Comparison of ENCODE assay signal across 8 mouse cellular contexts in the genomic region with DNA sequence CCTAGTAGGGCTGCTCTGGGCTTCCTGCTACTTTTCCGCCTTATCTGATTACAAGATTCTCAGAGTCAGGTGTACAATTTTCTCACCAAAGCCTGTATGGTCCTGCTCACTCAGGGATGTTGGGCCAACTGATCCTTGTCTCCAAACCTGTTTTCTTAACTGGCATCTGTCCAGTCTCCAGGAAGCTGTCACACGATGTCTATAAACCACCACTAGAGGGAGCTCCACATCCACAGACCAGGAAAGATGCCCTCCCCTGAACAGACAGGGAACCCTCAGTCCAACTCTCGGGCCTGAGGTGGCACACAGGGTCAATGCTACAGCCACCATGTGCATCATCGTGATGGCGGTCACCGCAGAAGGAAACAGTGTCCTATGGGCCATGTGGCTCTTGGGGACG. TPM values are rescaled to one million over a fixed set of nuclear protein-coding genes. Genes with fewer than 3 reads are reported as not detected.
A peak's percentile ranks its signal among the peaks of the same experiment; 100 is the strongest.
DNase-seq lines count a peak whose midpoint lies in the region; ATAC-seq and TF ChIP-seq lines count a peak whose summit lies in the region.

No protein-coding gene starts in this region.

- DNase-seq in NIH3T3 (ENCODE audit: low read depth) = peak; percentile 89
- peak; percentile 86 for DNase-seq in cerebellum, adult 9-10 months
- DNase-seq in forelimb bud, embryonic 11.5 days (ENCODE audit: low read depth, low spot score) = peak; percentile 74
- peak; percentile 46 to 64 for DNase-seq in lung, adult 18-20 months

- no peak overlapping the region for H3K4me3 ChIP-seq in E14TG2a.4 (replicated peaks; ENCODE audit: low read length)
- no peak overlapping the region for H3K4me3 ChIP-seq in kidney, embryonic 14.5 days (ENCODE audit: low read length)
- H3K4me3 ChIP-seq in neural tube, embryonic 15.5 days (replicated peaks) = no peak overlapping the region

- H3K9me3 ChIP-seq in E14TG2a.4 (ENCODE audit: low read length) = peaks cover 3% of the 10 kb centered on the region; the same call in 1 of the 2 replicates
- no peaks in the 10 kb centered on the region for H3K9me3 ChIP-seq in kidney, embryonic 14.5 days (ENCODE audit: control insufficient read depth, low read length)
- no peaks in the 10 kb centered on the region for H3K9me3 ChIP-seq in neural tube, embryonic 15.5 days (replicated peaks)

- no peak overlapping the region for H3K27ac ChIP-seq in kidney, embryonic 14.5 days (ENCODE audit: low read depth, low read length)
- no peak overlapping the region for H3K27ac ChIP-seq in neural tube, embryonic 15.5 days (replicated peaks)

- no peak overlapping the region for H3K4me2 ChIP-seq in kidney, embryonic 14.5 days (replicated peaks; ENCODE audit: low read depth, low read length)
- H3K4me2 ChIP-seq in neural tube, embryonic 15.5 days = no peak overlapping the region

- WGBS in kidney, embryonic 14.5 days = 24% methylated on average over 7 of the region's 7 CpGs
- WGBS in neural tube, embryonic 15.5 days = 27% methylated on average over 7 of the region's 7 CpGs

- peak; percentile 78 for ATAC-seq in kidney, embryonic 14.5 days (ENCODE audit: low FRiP score, low TSS enrichment)
- ATAC-seq in neural tube, embryonic 15.5 days (ENCODE audit: low FRiP score) = 0 out of 2 replicates have a peak, but pooled peaks have one; percentile 41
- no peak for ATAC-seq in activated CD4-positive, CD25-positive, alpha-beta regulatory T cell, adult 4 months

- H3K27me3 ChIP-seq in E14TG2a.4 (ENCODE audit: insufficient read depth, low read length) = peaks cover 3% of the 10 kb centered on the region; the same call in 1 of the 2 replicates
- no peaks in the 10 kb centered on the region for H3K27me3 ChIP-seq in kidney, embryonic 14.5 days (ENCODE audit: control insufficient read depth, insufficient read depth, low read length)
- peaks cover 4% of the 10 kb centered on the region; the same call in 1 of the 2 replicates for H3K27me3 ChIP-seq in neural tube, embryonic 15.5 days (replicated peaks)

- peaks cover 10% of the 10 kb centered on the region for H3K4me1 ChIP-seq in E14TG2a.4 (replicated peaks; ENCODE audit: low read depth, low read length)
- no peaks in the 10 kb centered on the region for H3K4me1 ChIP-seq in kidney, embryonic 14.5 days (ENCODE audit: control insufficient read depth, insufficient read depth, low read length)
- no peaks in the 10 kb centered on the region for H3K4me1 ChIP-seq in neural tube, embryonic 15.5 days

- H3K9ac ChIP-seq in kidney, embryonic 14.5 days (ENCODE audit: low read depth, low read length) = no peak overlapping the region
- H3K9ac ChIP-seq in neural tube, embryonic 15.5 days (replicated peaks) = no peak overlapping the region

- TF ChIP-seq CTCF in E14TG2a.4 (conservative IDR thresholded peaks at IDR 0.05; ENCODE audit: low read length) = peak; percentile 60

- no peaks in the 10 kb centered on the region for H3K36me3 ChIP-seq in E14TG2a.4 (ENCODE audit: insufficient read depth, low read length)
- H3K36me3 ChIP-seq in kidney, embryonic 14.5 days (ENCODE audit: control insufficient read depth, insufficient read depth, low read length) = no peaks in the 10 kb centered on the region
- peaks cover 80% of the 10 kb centered on the region for H3K36me3 ChIP-seq in neural tube, embryonic 15.5 days

RNA-seq across cellular contexts. Expression of a gene that starts 21.1 kb away (rescaled TPM):
- 286 and 297 TPM in 2 replicates for polyA plus RNA-seq in kidney, embryonic 14.5 days (2014; fragmentation: Nextera tagmentation; extraction: Ambion mirVana)
- 194 and 214 TPM in 2 replicates for polyA plus RNA-seq in neural tube, embryonic 15.5 days (2015; fragmentation: Nextera tagmentation; extraction: Ambion mirVana)
- 100 to 1,000 TPM; 139 to 168 TPM for polyA plus RNA-seq in activated CD4-positive, CD25-positive, alpha-beta regulatory T cell, adult 4 months (2017; shearing (Covaris generic))

RNA-seq across cellular contexts. Expression of a gene that starts 42.0 kb away (rescaled TPM):
- polyA plus RNA-seq in kidney, embryonic 14.5 days (2014; fragmentation: Nextera tagmentation; extraction: Ambion mirVana) = 0.37 and 0.60 TPM in 2 replicates
- 1.1 and 1.9 TPM in 2 replicates for polyA plus RNA-seq in neural tube, embryonic 15.5 days (2015; fragmentation: Nextera tagmentation; extraction: Ambion mirVana)
- not detected for polyA plus RNA-seq in activated CD4-positive, CD25-positive, alpha-beta regulatory T cell, adult 4 months (2017; shearing (Covaris generic))
